Mouse (Mus musculus): Measurements from ENCODE around the gene Parvb.

The Parvb gene

DNA sequence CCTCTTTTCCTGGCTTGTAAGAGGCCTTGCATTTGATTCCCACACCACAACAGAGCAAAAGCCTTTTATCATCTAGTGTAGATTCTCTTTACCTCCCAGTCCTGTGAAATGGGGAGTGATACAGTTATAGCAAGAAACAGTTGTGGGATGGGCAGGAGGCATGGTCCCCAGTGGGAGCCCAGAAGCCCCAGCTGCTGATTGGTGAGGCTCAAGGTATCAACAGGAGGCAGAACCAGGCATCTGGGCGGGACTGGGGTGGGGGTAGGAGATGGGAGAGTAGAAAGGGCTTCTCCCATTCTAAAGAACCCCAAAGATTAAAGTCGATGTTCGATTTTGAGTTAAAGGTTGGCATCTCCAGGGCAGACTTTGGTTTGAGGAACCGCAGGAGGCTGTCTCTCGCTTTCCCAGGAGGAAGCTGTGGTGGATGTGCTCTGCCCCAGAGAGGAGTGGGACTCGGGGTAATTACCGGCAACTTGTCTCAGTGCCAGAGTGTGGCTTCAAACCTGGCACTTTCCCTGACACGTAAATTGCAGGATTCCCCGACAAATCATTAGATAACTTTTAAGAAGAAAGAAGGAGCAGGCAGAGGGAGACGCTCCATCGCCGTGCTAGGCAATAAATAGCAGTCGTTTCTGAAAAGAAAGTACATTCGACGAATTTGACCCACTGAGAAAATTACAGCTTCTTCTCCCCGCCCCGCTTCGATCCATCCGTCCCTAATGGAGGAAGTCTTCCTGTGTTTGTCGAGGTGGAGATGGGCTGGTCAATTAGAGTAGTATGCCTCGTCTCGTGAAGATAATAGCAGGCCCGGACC is 13.7 kb upstream of the Parvb start:
- no peak for DNase-seq (ENCODE audit: low spot score)

DNA sequence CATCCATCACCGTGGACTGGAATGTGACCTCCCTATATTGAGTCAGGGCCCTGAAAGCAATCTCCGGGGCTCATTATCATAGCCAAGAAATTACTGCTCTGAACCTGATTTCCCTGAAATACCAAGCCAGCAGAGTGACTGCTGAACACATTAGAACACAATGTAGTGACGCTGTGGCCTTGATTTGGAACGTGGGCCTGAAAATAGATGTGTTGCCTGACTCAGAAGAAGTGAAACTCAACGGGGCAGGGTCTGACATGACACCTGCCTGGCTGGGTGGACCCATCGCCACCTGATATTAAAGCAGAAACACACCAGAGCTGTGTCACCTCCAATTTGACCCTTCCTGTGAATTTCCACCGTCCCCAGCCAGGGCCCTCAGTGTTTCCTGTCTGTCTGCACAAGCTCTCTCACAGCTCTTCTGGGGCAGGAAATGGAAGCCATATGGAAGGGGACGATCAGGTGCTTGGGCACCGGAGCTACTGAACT is 13.0 kb upstream of the Parvb start:
- no peak for DNase-seq (ENCODE audit: low spot score)

DNA sequence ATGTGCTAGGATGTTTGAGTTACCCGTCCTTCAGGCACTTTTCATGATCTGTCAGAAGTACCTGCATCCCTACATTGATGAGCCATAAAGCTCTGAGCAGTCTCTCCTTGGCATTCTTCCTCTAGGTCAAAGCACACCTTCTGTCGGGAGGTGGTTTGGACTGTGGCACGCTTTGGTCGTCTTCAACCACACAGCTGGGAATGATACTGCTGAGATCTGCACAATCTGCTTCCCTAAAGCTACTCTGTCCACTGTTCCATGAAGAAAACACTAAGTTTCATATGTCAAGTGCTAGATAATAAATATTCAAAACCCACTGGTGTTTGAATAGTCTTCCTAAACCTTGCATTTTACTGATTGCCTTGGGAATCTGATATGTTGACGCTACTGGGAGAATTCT is 10.3 kb upstream of the Parvb start:
- DNase-seq (ENCODE audit: low spot score): no peak

DNA sequence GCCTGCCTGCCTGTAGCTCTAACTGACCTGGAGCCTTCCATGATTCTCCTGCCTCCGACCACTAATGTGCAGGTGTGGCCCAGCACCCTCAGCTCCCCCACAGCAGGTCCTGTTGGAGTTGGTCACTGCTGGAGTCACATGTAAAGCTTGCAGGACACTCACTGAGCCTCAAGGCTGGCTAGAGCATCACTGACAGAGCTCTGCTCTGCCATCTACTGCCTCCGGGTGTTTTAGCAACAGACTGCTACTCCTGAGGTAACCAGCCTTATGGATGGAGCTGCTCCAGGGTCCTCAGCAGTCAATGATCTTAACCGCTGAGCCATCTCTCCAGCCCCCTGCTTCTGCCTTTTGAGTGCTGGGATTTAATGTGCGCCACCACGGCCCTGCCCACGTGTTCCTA is 8.4 kb upstream of the Parvb start:
- no peak for DNase-seq (ENCODE audit: low spot score)

DNA sequence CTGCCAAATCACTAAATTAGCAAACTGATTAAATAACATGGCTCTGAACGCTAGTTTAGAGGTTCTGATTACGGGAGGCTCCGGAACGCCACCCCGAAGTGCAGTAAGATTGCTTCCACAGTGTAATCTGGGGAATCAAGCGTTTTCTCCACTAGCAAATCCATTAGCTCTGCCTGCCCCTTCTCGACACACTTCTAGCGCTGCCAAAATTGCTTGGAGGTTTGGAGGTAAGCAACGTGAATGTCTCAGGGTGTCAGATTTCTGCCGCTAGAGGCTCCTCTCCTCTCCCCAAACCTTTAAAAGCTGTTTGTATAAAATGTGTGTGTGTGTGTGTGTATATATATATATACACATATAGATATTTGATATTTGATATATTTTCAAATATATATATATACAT is 7.1 kb upstream of the Parvb start:
- no peak for DNase-seq (ENCODE audit: low spot score)

DNA sequence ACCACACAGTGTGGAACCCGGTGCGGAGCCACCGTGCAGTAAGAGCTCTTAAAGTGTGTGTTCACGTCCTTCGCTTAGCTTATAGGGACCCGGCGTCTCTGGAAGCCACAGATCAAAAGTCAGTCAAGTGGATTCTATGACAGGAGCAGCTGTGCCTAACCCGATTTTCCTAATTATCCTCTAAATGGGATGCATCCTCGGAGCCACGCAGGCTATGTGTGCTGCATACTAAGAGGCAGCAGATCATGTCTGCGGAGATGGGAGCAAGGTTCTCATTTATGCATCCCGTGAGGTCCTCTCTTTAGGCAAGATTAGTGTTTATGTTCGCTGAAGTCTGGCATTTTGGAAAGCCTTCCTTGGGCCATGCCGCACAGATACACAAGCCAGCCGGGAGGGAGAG is 4.9 kb upstream of the Parvb start:
- DNase-seq (ENCODE audit: low spot score): no peak

DNA sequence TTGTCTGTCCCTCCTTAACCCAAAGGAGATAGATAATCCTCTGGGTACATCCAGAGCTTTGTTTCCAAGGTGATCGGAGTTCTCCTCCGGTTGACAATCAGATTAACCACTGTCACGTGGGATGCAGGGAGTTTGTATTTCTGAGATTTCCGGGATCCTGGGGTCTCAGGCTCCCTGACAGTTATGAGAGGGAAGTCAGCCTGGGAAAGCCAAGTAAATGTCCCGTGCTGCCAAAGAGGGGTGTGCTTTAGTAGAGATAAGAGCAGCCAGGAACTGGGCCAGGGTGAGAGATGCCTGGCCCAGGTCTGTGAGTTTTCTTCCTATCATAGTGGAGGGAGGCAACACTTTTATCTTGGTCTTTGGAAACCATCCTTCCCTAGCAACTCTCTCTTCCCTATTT is 1.2 kb upstream of the Parvb start:
- DNase-seq (ENCODE audit: low spot score): no peak

DNA sequence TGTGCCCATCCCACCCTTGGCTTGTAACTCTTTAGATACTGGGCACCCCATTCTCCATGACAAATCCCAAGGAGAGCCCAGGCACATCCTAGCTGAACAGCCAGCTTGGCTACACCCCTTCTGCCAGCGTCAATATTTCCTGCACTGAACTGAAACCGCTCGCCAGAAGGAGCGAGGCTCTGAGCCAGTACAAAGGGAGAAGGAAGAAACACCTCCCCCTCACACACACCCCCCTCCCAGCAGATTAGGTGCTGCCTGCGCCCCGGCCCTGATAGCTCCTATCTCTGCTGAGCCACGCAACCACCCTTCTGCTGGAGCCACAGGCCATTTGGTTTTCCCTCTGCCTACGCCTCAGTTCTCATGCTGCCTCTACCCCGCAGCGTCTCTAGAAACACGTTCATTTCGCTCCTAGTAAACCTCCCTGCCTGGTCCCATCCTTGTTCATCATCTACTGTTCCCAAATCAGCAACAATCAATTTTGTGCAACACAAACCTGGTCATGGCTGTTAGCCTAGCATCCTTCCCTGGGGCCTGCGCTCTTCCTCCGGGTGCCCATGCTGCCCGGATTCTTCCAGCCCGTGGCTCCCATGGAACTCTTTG is 630 bp upstream of the Parvb start:
- peak; percentile 43 for DNase-seq (ENCODE audit: low spot score)

DNA sequence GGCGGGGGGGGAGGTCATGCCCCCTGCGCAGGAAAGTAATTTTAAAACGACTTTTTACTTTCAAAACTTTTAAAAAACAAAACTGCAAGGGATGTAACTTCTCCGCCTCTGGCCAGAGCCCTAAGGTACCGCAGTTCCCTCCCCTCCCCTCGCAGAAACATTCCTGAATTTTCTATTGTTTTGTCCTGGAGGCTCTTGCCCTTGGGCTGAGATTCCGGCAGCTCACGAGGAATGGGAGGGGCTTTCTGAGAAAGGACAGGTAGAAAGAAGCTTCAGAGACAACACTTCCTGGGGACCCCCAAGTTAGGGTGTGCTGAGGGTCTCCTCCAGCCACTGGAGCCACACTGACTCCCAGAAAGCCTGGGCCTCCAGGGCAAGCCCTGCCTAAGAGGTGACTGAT is 766 bp downstream of the Parvb start:
- peak; percentile 26 for DNase-seq (ENCODE audit: low spot score)

DNA sequence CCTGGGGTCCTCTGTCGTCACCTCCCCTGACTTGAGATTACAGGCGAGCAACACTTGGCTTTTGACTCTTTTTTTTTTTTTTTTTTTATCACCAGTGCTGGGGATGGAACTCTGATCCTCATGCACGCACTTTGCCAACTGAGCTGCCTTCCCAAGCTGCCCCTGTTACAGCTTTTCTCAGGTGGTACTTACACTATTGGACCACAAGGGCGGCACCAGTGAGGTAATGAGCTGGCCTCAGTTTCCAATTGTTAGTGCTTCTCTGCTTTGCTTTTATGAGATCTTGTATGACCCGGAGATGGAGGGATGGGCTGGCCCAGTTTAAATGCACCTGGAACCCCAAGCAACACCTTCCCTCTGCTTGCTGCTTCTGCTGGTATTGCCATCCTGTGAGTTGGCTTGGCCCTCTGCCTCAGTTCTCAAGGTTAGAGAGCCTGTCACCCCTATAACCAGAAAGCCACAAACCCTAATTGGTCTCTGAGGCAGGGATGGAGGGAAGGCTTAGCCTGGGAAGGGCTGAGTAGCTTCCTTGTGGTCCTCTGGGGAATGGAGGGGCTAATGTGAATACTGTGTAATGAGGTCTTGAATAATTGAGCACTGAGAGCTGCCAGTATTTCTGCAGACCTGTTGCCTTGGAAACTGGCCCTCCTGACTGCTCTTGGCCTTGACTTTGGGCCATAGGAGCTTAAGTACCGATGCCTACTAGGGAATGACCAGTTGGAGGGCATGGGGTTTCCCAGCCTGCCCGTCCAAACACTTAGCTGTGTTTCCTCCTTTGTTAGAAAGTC is 3.1 kb downstream of the Parvb start:
- no peak for DNase-seq (ENCODE audit: low spot score)

DNA sequence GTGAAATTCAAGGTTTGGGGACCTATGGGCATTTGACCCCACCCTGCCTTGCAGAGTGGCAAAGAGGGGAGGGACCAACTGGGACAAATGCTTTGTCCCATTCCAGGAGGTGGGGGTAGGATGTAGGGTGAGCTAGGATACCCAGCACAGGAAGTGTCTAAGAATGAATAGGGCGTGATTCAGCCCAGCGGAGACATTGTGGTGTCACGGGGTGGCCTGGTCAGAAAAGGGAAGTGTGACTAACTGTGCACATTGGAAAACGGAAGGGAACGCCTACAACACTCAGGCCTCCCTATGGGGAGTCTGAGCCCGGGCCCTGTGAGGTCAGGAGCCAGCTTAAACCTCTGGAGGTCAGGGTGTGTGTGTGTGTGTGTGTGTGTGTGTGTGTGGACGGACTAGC is 3.8 kb downstream of the Parvb start:
- no peak for DNase-seq (ENCODE audit: low spot score)

DNA sequence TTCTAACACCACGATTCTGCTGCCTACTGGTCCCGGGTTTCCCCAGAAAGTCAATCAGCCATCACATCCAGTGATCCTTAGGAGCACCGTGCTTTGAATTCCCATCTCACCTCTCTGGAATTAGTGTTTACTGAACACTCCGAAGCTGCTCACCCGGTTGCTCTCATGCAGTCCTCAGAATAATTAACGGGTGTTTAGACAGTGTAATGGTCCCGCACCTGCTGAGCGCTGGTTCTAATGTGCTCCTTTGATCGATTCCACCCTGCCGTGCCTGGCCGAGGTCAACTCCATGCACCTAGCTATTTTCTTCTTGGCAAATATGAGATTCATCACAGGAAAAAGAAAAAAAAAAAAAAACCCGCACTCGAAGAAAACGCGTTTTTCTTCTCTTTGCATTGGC is 6.7 kb downstream of the Parvb start:
- DNase-seq (ENCODE audit: low spot score): no peak

DNA sequence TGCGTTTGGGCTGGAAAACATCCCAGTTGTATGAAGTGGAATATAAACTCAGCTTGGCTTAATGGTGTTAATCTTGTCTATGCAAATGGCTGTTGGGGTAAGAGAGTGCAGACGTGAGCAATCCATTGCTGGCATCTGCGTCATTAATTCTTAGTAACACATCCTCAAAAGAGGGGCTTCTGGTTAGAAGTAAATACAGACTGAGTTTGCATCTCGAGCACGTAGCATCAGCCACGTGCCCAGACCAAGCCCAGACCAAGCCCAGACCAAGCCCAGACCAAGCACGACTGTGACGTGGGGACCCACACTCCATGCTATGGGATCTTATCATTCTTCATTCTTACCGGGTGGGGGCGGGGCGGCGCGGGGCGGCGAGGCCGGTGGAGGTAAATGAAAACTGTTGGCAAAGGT is 7.2 kb downstream of the Parvb start:
- no peak for DNase-seq (ENCODE audit: low spot score)

DNA sequence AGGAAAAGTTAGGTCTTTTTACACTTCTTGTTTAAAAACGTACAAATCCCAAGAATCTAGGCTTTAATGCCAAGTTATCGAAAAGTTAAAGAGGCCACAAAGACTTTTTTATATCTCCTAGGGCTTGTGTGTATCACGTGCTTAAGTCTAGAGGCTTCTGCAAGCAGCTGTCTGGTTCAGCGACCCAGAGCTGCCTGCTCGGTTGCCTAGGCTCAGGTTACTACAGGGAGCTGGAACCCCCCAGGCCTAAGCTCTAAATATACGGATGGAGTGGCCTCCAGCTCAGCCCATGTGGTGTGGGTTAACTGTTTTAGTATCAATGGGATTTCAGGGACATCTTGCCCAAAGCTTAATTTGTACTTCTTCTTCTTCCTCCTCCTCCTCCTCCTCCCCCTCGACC is 9.7 kb downstream of the Parvb start:
- DNase-seq (ENCODE audit: low spot score): no peak

DNA sequence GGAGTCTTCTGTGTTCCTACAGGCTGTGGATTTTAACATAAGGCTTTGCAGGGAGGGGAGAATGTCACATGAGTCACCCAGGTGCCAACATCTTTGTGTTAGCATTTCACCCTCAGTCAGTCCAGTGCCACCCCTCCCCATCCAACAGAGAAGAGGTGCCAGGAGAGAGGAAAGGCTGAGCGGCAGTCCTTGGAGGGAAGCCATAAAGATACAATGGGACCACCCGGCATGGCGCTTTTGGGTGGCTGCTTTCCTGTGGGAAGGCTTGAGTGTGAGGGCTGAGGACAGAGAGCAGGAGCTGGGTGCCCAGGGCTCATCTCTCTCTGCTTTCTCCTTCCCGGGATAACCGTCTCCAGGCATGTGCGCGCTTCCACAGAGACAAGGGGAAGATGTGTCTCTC is 13.3 kb downstream of the Parvb start:
- no peak for DNase-seq (ENCODE audit: low spot score)

DNA sequence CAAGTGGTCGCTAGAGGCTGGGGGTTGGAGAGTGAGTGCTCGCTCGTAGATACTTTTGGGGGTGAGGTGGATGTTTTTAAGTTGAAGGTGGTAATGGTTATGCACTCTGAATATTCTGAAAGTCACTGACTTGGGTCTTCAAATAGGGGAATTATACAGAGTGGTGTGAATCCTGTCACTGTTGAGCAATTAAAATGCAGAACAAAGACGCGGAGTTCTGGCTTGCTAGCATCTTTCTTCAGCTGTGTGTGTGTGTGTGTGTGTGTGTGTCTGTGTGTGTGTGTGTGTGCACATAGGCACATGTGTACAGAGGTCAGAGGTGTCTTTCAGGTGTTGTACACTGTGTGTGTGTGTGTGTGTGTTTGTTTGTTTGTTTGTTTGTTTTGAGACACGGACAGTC is 14.4 kb downstream of the Parvb start:
- DNase-seq (ENCODE audit: low spot score): no peak

DNA sequence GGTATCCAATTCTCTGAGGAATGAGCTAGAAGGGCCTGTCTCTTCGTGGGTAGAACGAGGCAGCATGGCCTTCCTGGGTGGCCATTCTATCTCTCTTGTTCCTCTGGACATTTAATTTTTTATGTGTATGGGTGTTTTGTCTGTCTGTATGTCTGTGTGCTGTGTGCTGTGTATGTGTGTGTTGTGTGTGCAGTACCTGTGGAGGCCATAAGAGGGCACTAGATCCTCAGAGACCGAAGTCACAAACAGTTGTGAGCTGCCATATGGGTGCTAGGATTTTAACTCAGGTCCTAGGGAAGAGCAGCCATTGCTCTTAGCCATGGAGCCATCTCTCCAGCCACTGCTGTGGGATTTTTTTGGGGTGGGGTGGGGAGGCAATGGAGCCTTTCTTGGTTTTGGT is 15.5 kb downstream of the Parvb start:
- no peak for DNase-seq (ENCODE audit: low spot score)

DNA sequence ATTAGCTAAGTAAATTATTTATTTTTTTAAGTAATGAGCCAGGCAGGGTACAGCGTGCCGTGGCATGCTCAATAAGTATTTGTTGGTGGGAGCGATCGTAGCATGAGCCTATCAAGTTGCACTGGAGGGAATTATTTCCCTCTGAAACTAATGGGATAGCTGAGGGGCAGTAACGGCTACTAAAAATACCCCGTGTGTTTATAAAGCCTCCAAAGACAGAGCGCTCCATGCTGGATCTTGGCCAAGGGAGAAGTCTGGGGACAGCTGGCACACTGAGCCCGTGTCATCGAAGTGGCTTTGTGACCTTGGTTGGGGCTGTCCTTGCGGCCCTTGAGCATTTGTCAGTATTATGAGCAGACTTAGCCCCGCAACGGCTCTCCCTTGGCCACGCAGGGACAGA is 19.4 kb downstream of the Parvb start:
- no peak for DNase-seq (ENCODE audit: low spot score)

DNA sequence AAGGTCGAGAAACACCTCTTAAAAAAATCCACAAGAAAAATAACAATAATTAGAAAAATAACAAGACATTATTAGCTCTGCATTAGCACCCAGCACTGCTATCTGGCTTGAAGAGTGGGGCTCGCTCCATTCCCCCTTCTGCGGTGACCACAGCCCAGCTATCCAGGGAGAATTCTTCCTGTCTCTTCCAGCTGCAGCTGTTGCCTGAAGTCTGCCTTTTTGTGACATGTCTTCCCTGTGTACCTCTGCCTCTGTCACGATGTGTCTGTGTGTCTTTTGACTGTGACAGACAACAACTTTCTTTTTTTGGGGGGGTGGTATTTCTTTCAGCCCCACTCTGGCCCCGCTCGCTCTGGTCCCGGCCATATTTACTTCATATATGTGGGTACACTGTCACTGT is 20.8 kb downstream of the Parvb start:
- DNase-seq (ENCODE audit: low spot score): no peak

DNA sequence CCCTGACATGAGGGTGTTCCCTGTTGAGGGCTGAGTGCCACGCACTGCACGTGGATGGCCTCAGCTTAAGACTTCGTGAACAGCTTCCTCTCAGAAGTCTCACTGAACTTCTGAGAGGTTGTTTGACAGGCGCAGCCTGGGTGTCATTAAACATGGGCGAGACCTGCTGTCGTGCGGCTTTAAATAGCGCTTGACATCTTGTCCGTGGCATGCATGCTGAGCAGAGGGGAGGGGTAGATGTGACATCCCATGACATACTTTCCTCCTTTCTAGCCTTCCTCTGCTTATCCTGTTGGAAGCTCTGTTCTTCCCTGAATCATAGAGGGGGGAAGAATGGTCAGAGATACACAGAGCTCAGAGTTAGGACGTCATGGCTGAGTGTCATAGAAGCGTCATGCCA is 21.9 kb downstream of the Parvb start:
- no peak for DNase-seq (ENCODE audit: low spot score)

DNA sequence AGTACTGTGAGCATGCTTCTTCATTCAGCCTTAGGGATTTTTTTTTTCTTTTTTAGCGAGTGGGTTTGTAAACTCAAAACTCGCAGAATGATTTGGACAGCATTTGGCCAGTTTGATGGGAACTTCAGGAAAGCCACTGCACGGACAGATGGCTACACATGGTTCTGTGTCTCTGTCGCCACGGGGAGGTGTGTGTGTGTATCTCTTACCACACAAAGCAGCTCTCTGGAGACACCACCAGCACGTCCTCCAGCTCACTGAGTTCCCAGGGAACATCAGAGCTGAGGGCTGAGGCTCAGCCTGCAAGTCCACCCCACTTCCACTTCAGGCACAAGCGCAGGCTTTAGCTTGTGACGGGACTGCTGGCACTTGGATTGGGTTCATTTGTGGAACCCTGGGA is 22.5 kb downstream of the Parvb start:
- DNase-seq (ENCODE audit: low spot score): no peak

DNA sequence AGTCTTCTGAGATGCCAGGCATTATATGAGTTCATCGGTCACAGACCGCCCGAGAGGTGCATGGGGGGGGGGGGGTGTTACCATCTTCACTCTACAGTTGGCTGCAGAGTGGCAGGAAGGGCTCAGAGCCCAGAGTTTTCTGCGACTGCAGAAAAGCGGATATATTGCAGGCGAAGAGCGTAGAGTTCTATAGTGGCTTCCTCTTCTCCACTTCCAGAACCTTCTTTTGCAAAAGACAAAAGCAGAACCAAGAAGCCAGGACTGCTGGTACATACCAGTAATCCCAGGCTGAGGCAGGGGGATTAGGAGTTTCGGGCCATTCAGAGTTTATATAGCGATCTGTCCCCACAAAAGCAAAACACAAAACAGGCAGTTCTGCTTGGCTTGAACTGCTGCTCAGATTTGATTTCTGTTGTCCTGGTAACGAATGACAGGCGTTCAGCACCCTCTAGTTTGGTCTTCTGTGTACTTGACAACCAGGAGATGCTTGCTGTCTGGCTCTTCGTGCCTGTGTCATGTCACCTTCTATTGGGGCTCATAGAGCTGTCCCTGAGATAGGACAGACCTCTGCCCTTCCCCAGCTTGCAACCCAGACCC is 24.5 kb downstream of the Parvb start:
- no peak for DNase-seq (ENCODE audit: low spot score)

DNA sequence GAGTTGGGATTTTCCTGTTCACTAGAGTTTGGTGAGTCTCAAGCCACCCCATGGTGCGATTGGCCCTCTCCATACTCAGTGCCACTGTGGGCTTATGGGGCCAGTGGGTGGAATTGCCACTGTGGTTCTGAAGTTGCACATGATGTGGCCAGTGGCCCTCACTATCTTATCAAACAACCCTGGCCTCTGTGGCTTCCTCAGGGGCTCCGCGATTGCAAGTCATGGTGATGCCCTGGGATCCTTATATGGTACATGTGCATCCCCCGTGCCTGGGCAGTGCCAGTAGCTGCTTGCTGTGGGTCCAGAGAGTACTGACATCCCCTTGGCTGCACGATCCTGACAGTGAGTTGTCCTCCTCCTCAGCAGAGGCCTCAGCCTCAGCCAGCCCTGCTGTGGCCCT is 25.0 kb downstream of the Parvb start:
- DNase-seq (ENCODE audit: low spot score): no peak

All from yolk sac, embryonic 10.5 days (tissue).